Mouse (Mus musculus) ovary, postnatal 36 days (tissue): ENCODE data around the gene Trove2.
A peak's percentile ranks its signal among the peaks of the same experiment; 100 is the strongest.

Experiments used
- DNase-seq: peaks from one replicate; pipeline ENCODE4 v3.0.0; 2022; ENCODE audit warnings: low spot score, mixed read lengths

Trove2 gene

DNA sequence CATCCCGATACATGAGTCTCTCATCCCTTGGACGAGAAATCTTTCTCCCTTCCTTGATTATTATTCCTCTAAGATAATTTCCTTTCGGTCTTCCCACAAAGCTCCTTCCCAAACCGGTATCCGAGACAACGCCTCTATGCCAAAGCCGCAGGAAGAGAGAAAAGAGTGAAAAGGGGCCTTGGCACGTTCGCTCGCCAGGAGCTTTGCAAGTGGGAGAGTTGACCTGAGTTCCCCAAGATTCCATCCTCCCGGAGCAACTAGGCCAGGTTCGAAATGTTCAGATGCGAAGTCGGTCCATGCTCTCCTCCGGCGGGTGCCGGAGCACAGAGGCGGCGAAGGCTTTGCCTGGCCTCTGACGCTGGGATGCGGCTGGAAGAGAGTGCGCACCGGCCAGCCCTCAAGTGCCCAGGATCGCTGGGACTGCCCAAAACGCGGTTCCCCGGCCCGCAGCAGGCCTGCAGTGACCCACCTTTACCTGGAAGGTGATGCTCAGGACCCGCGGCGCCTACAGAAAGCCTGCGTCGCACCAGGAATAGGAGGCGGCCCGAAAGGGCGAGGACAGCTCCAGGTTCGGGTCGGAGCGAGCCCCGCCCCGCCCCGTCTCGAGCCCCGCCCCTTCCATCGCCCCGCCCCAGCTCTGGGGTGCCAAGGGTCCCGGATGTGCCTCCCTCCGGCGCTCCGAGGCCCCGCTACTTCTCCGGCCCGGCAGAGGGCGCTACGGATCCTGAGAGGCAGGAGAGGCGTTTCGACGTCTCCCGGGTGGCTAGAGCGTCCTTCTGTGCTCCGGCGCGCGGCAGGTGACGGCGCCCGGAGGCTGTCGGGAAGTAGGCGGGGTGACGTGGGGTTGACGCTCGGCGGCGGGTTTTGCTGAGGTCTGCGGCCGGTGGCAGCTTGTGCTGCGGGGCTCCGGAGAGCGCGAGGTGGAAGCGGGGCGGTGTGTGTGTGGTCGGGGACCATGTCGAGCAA, at the start of gene Trove2, which contains the start of gene Uchl5:
Trove2 (minus strand) TSS at position 623 of the 966 bp plus-strand sequence.
Uchl5 (plus strand) TSS at position 827 of the 966 bp plus-strand sequence.
- DNase-seq, result peak; percentile 99

- no peak for DNase-seq
Measured at GRCm38 (mm10) chr1:143822677-143823076, 45.8 kb upstream of the Trove2 start.

GRCm38 (mm10) chr1:143820096-143820877, 43.4 kb upstream of the Trove2 start:
- DNase-seq, result no peak

DNA sequence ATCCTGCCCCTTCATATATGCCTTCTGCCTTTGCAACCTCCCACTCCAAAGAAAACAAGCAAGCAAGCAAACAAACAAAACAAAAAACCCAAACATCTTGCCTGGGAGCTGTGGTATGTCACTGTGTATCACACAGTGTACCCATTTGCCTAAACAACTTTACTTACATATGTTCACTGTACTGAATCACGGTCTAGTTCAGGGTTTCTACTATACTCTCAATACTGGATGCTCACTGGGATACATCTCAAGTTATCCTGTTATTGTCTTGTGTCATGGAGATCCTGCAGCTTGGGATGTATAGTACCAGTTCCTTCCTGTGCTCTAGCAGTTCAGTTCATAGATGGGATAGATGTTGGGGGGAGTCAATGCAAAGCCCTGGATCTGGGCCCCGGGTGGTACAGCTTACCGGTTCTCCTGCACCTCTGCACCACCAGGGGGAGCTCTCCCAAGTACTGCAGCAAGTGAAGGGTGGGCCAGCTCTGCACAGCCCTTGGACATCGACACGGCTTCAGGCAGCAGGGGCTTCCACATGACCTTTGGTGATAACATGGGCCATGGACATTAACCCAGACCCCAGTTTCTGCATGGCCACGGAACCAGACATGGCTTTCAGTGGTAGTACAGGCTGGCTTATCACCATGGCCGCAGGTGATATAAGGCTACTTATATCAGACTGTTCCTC, 37.0 kb upstream of the Trove2 start:
- DNase-seq, result peak; percentile 77

DNA sequence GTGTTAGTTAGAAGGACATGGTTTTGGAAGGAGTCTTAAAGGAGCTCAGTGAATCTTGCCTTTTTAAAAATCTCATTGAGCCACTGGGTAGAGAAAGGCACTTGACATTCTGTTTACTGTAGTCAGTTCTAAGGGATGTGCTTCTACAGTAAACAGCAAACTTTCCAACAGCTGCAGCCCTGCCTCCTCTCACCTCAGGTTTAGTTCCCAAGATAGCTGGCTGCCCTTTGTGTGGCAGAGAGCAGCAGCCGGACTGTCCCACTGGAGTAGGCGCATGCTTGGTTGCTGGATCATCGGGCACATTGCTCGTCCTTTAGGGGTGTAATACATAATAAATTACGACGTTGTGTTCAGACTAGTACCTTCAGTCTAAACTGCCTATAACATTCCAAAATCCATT, 32.2 kb upstream of the Trove2 start:
- no peak for DNase-seq

- no peak for DNase-seq
Measured at GRCm38 (mm10) chr1:143803537-143803936, 26.7 kb upstream of the Trove2 start.

DNA sequence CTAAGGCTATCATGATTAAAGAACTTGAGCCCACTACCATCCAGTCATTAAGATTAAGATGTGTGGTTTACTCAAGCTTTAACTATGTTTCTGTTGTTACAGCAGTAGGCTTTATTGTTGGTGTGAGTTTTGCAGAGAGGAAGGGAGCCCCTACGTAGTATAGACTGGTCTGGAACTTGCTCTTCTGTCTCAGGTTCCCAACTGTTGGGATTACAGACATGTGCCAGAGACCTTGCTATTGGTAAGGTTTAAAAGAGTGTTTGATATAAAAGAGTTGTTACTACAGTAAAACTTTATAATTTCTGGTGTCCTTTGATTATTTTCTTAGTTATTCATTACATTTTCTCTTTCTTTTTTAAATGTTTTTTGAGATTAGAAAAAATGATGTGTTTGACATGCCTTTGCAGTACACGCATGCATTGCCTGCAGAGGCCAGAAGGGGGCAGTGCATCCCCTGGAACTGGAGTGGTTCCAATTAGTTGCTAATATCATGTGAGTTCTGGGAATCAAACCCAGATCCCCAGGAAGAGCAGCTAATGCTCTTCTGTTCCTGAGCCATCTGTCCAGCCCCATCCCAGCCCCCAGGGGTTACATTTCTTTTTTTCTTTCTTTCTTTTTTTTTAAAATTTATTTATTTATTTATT, 11.8 kb upstream of the Trove2 start:
- peak; percentile 33 for DNase-seq

GRCm38 (mm10) chr1:143777558-143778218, 820 bp upstream of the Trove2 start:
- no peak for DNase-seq

- no peak for DNase-seq
Measured at GRCm38 (mm10) chr1:143773909-143774308, 3.0 kb downstream of the Trove2 start.

DNA sequence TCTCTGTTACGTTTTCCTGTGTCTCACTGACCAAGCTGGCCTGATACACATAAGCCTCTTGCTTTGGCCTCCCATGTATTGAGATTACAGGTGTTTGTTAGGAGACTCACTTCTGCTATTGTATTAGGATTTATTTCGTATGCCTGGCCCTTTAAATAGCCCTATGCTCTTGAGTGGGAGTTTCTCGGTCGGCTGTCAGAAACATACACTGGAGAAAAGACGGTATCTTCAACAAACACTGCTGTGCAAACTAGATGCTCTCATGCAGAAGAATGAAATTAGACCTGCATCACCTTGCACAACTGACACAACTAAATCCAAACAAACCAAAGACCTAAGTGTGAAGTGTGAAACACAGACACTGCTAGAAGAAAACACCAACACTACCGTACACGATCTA, 3.8 kb downstream of the Trove2 start:
- no peak for DNase-seq

GRCm38 (mm10) chr1:143770444-143771109, 6.3 kb downstream of the Trove2 start:
- no peak for DNase-seq

- no peak for DNase-seq
Measured at GRCm38 (mm10) chr1:143766238-143766637, 10.6 kb downstream of the Trove2 start.

GRCm38 (mm10) chr1:143765801-143766200, 11.1 kb downstream of the Trove2 start:
- DNase-seq, result no peak

GRCm38 (mm10) chr1:143764443-143764842, 12.4 kb downstream of the Trove2 start:
- no peak for DNase-seq

DNA sequence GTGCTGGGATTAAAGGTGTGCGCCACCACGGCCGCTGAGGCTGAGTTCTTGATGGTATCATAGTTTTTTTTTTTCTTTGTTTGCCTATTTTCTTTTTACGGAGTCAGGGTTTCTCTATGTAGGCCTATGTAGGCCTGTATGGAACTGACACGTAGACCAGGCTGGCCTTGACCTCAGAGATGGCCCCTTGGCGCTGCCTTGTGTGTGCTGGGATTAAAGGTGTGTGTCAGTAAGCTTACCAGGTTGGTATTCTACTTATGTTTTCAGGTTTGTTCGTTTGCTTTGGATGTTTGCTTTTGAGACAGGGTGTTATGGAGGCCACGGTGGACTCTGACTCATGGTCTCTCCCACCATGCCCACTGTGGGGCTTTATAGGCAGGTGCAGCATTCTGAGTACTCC, 14.7 kb downstream of the Trove2 start:
- DNase-seq, result no peak

GRCm38 (mm10) chr1:143745871-143746270, 31.0 kb downstream of the Trove2 start:
- DNase-seq, result no peak

GRCm38 (mm10) chr1:143742186-143742585, 34.7 kb downstream of the Trove2 start:
- DNase-seq, result no peak

DNA sequence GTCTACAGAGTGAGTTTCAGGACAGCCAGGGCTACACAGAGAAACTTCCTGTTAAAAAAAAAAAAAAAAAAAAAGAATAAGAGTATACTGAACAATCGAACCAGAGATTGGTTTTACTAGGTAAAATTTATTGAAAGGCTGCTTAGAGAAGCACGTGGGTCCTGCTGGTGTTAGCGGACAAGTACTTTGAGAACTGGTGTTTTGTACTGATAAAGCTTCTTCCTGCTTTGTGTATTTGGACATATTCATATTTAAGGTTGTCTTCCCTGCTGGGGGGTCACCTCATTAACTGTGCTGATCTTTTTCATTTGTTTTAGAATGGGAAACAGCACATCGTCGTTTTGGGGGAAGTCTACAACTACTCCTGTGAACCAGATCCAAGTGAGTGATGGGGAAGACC, 35.5 kb downstream of the Trove2 start:
- DNase-seq, result no peak

DNA sequence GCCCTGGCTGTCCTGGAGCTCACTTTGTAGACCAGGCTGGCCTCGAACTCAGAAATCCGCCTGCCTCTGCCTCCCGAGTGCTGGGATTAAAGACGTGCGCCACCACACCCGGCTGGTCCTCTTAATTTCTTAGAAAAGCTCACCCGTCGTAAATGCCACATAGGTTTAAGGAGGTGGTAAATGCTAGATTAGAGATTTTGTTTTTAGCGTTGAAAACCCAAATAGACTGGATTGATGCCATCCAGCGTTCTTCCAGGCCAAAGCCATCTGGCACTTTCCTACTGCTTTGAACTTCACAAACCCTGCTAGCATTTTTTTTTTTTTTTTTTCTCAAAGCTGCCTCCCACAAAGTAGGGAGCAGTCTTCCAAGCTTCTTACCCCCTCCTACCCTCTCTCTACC, 36.3 kb downstream of the Trove2 start:
- DNase-seq, result no peak
